Mouse (Mus musculus) olfactory bulb, adult 2 months (tissue): Measurements from ENCODE around the gene Ndufb6. TPM values are rescaled to one million over a fixed set of nuclear protein-coding genes. Genes with fewer than 3 reads are reported as not detected.

ENCODE experiments used
- H3K27ac ChIP-seq: fragments of 200-500 bp; 2 replicates; pipeline ENCODE4 v1.5.1; 2012; ENCODE audit warnings: low read depth, low read length; ENCODE audit not compliant: insufficient read depth
- H3K4me1 ChIP-seq: fragments of 200-500 bp; 2 replicates; pipeline ENCODE4 v1.6.1; 2012; ENCODE audit warnings: low read length; ENCODE audit not compliant: control insufficient read depth, insufficient read depth
- H3K4me3 ChIP-seq: fragments of 200-500 bp; 2 replicates; pipeline ENCODE4 v1.5.1; 2012; ENCODE audit warnings: mild to moderate bottlenecking, low read depth, low read length, moderate library complexity; ENCODE audit not compliant: insufficient read depth
- CTCF ChIP-seq: fragments of 200-500 bp; IDR thresholded peaks from 2 replicates; pipeline ENCODE4 v1.5.1; 2012; ENCODE audit warnings: low read depth, mild to moderate bottlenecking, low read length, moderate library complexity; ENCODE audit not compliant: insufficient read depth
- POLR2A ChIP-seq: fragments of 200-500 bp; IDR thresholded peaks from 2 replicates; pipeline ENCODE4 v1.6.1; 2012; ENCODE audit warnings: mild to moderate bottlenecking, low read depth, low read length, moderate library complexity; ENCODE audit not compliant: insufficient read depth
- WGBS: fragments of 180-500 bp; shearing (Covaris S2); methylation state at CpG from one replicate; pipeline ENCODE4 v1.1.7; 2018; 5-methylcytosine and 5-hydroxymethylcytosine counted together
- polyA plus RNA-seq: library from polyadenylated mRNA; stranded (reverse); fragments of >200 nt; gene quantifications from 2 replicates; pipeline ENCODE4 v1.2.4, GENCODE M21; 2012; ENCODE audit warnings: low replicate concordance; ENCODE audit not compliant: missing spikeins, insufficient read depth, insufficient read length

The Ndufb6 gene
- polyA plus RNA-seq, 1 experiment, result not detected

DNA sequence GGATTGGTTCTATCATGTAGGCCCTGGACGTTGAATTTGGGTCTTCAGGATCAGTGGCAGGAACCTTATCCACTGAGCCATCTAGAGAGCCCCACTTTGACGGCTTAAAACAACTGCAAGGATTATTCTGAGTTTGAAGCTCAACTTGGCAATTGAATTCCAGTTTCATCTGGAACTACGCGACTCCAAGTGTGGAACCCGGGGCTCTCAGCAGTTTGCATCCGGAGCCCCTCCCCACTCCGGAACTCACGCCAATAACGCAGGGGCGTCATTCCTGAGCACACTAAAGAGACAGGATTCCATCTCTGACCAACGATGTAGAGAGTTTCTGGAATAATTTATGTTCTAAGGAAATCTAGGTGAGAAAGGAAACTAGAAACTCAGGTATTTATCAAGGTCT, 52.1 kb downstream of the Ndufb6 start:
- TF ChIP-seq POLR2A, result no peak
- no peak for TF ChIP-seq CTCF
- WGBS, result 90% methylated on average over 11 of the region's 11 CpGs
- no peak overlapping the region for H3K4me3 ChIP-seq
- H3K4me1 ChIP-seq, result no peaks in the 10 kb centered on the region
- no peak overlapping the region for H3K27ac ChIP-seq

DNA sequence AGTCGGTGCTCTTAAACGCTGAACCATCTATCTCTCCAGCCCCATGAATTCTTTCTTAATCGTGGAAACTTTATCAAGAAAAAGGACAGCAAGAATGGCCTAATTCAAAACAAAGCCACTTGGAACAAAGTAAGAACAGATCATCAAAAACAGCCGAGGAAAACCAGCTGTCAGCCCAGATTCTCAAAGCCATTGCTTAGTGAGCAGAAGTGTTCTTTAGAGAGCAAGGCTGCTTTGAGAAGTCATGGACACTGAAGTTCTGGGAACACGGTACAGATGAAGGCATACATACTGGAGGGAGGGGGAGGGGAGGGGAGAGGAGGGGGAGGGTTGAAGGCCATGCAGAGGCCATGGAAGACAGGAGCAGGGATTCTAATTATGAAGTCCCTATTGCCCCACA, 53.1 kb downstream of the Ndufb6 start:
- 73% methylated on average over 5 of the region's 5 CpGs for WGBS
- no peak overlapping the region for H3K4me3 ChIP-seq
- TF ChIP-seq POLR2A (no peak), CTCF (no peak)
- H3K27ac ChIP-seq, result no peak overlapping the region
- no peaks in the 10 kb centered on the region; the same call in 1 of the 2 replicates for H3K4me1 ChIP-seq

- 66% methylated on average over 21 of the region's 21 CpGs for WGBS
- Histone ChIP-seq H3K4me3 (no peak overlapping the region), H3K4me1 (peaks cover 4% of the 10 kb centered on the region; the same call in 1 of the 2 replicates)
Measured at GRCm38 (mm10) chr4:40221876-40222585, 57.2 kb downstream of the Ndufb6 start.

DNA sequence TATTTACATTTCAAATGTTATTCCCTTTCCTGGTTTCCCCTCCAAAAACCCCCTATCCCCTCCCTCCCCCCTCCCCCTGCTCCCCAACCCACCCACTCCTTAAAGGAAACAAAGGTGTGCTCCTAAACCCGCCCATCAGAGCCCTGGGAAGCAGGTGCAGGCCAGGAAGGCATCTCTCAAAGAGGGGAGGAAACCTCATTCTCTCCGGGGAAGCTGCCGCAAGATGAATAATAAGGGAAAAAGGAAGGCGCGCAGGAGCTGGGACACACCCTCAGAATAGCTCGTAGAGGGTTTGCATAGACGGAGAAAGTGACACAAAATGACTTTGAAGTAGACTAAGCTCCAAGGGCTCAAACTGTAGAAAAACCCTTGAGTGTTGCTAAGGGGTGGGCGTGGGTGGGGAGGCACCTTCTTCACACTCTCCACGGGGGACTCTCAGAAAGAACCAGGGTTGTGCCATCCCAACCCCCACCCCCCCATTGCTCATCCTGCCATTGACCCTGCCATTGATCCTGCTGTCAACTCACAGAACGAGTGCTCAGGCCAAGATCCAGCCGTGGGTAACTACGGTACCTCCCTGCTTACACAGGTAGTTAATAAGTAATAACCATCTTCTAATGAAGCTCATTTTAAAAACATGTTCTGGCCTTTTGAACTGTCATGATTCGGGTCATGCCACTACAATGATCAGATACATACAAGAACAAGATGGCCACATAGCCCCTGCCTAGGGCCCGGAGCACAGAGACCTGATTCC, 58.0 kb downstream of the Ndufb6 start:
- no peak overlapping the region for H3K4me3 ChIP-seq
- 45% methylated on average over 14 of the region's 14 CpGs for WGBS
- TF ChIP-seq POLR2A (no peak), CTCF (no peak)
- H3K27ac ChIP-seq, result no peak overlapping the region
- peaks cover 4% of the 10 kb centered on the region; the same call in 1 of the 2 replicates for H3K4me1 ChIP-seq

More at GRCm38 (mm10) chr4:40221876-40222585, 57.2 kb downstream of the Ndufb6 start:
- no peak overlapping the region for H3K27ac ChIP-seq
- TF ChIP-seq POLR2A (no peak), CTCF (no peak)

Other genes starting within 250 kb of the Ndufb6 start
- not detected in 2 replicates for gene Aco1, start 136.3 kb downstream of the Ndufb6 start, polyA plus RNA-seq
- gene Ddx58, start 39.6 kb downstream of the Ndufb6 start, polyA plus RNA-seq, result not detected in 2 replicates
- gene Smim27, start 9.8 kb downstream of the Ndufb6 start, polyA plus RNA-seq, result not detected in 2 replicates
- not detected in 2 replicates for gene Topors, start 9.6 kb downstream of the Ndufb6 start, polyA plus RNA-seq
- not detected in 2 replicates for gene Tmem215, start 192.8 kb upstream of the Ndufb6 start, polyA plus RNA-seq